In the genomic region with DNA sequence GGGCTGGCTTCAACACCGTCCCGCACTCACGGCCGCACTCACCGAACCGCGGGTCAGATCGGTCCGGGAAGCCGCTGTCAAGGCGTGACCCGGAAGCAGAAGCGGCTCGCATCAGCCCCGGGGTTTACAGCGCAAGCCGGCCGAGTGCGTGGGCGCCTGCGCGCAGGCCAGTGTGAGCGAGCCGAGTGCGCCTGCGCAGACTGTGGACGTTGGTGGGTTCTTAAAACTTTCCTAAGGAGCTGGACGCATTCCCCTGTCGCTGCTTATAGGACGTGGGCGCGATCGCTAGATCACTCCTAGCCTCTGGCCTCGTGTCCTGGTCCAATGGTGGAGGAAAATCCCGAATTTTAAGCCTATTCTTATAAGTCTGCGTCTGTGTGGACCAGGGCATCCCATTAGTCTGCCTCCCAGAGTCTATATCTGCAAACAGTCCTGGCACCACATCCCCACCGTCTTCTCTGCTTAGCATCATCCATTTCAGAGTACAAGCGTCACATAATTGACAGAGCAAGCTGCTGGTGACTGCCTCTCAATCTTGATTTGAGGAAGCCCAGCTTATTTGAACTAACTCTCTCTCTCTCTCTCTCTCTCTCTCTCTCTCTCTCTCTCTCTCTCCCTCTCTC, we compare ENCODE assay signal across 8 mouse cellular contexts. TPM values are rescaled to one million over a fixed set of nuclear protein-coding genes. Genes with fewer than 3 reads are reported as not detected.
DNase-seq lines count a peak whose midpoint lies in the region; ATAC-seq and TF ChIP-seq lines count a peak whose summit lies in the region.

No protein-coding gene starts in this region.

- H3K4me3 ChIP-seq in G1E (ENCODE audit: low read depth, low read length): peak overlapping the region; percentile 91
- H3K4me3 ChIP-seq in forebrain, embryonic 16.5 days (replicated peaks; ENCODE audit: low read length): peak overlapping the region; percentile 86
- H3K4me3 ChIP-seq in lung, embryonic 15.5 days: peak overlapping the region; percentile 94

- H3K27ac ChIP-seq in forebrain, embryonic 16.5 days (ENCODE audit: low read length): peak overlapping the region; percentile 42; the same call in 1 of the 2 replicates
- peak overlapping the region; percentile 70 for H3K27ac ChIP-seq in lung, embryonic 15.5 days

- H3K36me3 ChIP-seq in G1E (replicated peaks): peaks cover 24% of the 10 kb centered on the region
- peaks cover 13% of the 10 kb centered on the region for H3K36me3 ChIP-seq in forebrain, embryonic 16.5 days (ENCODE audit: control insufficient read depth, insufficient read depth)
- peaks cover 13% of the 10 kb centered on the region; the same call in 1 of the 2 replicates for H3K36me3 ChIP-seq in lung, embryonic 15.5 days

- TF ChIP-seq CTCF in G1E (IDR thresholded peaks at IDR 0.05; ENCODE audit: low read depth, low read length): no peak

- H3K9me3 ChIP-seq in G1E (replicated peaks): no peaks in the 10 kb centered on the region
- no peaks in the 10 kb centered on the region for H3K9me3 ChIP-seq in forebrain, embryonic 16.5 days (ENCODE audit: control insufficient read depth, low read length)
- H3K9me3 ChIP-seq in lung, embryonic 15.5 days: no peaks in the 10 kb centered on the region

- peak overlapping the region; percentile 94 for H3K4me2 ChIP-seq in forebrain, embryonic 16.5 days (ENCODE audit: low read length)
- H3K4me2 ChIP-seq in lung, embryonic 15.5 days: peak overlapping the region; percentile 78

- peaks cover 3% of the 10 kb centered on the region for H3K27me3 ChIP-seq in G1E (ENCODE audit: insufficient read depth, low read length)
- no peaks in the 10 kb centered on the region for H3K27me3 ChIP-seq in forebrain, embryonic 16.5 days (replicated peaks; ENCODE audit: control insufficient read depth, insufficient read depth, low read length)
- no peaks in the 10 kb centered on the region for H3K27me3 ChIP-seq in lung, embryonic 15.5 days

- peaks cover 16% of the 10 kb centered on the region for H3K4me1 ChIP-seq in G1E (ENCODE audit: insufficient read depth, low read depth, low read length)
- H3K4me1 ChIP-seq in forebrain, embryonic 16.5 days (replicated peaks; ENCODE audit: control insufficient read depth, insufficient read depth, low read length): peaks cover 14% of the 10 kb centered on the region
- H3K4me1 ChIP-seq in lung, embryonic 15.5 days: peaks cover 18% of the 10 kb centered on the region; the same call in 1 of the 2 replicates

- peak; percentile 81 for ATAC-seq in G1E (ENCODE audit: extremely low read depth, insufficient number of reproducible peaks, low FRiP score, poor library complexity, severe bottlenecking)
- ATAC-seq in forebrain, embryonic 16.5 days: peak; percentile 99
- peak; percentile 97 for ATAC-seq in lung, embryonic 15.5 days (ENCODE audit: borderline replicate concordance, extremely low read depth, low FRiP score, low TSS enrichment)

- under 1% methylated on average over 38 of the region's 38 CpGs for WGBS in forebrain, embryonic 16.5 days
- WGBS in lung, embryonic 15.5 days: under 1% methylated on average over 38 of the region's 38 CpGs

- DNase-seq in G1E (ENCODE audit: low spot score): peak; percentile 96
- DNase-seq in cerebellum, adult 18-20 months: peak; percentile 91 to 95
- DNase-seq in heart, postnatal 4 days: peak; percentile 96
- peak; percentile 90 to 95 for DNase-seq in layer of hippocampus, adult 8-10 months (ENCODE audit: low spot score in 2 of 2)
- peak; percentile 86 for DNase-seq in ovary, adult 18-20 months (ENCODE audit: low spot score)
- peak; percentile 93 for DNase-seq in thymus, postnatal 0 days (ENCODE audit: low spot score)

- H3K9ac ChIP-seq in forebrain, embryonic 16.5 days (replicated peaks; ENCODE audit: low read depth, low read length): peak overlapping the region; percentile 94
- H3K9ac ChIP-seq in lung, embryonic 15.5 days: peak overlapping the region; percentile 93

RNA-seq across cellular contexts. Expression of gene Asb8, which starts 19.8 kb away (rescaled TPM):
- total RNA-seq in G1E (2014; fragmentation: Nextera tagmentation) (30.4 and 32.2 TPM in 2 replicates), G1E (2017) (27.2 and 37.5 TPM in 2 replicates)
- polyA plus RNA-seq in G1E (2012): 4.2 and 5.1 TPM in 2 replicates
- polyA plus RNA-seq in forebrain, embryonic 16.5 days (2015; fragmentation: Nextera tagmentation; extraction: Ambion mirVana): 48.5 and 51.1 TPM in 2 replicates
- 100 to 1,000 TPM in 1 of 2 experiments, 10 to 100 TPM in 1; 97.9 to 103 TPM for total RNA-seq in heart, postnatal 4 days (2021)
- 10 to 100 TPM; 50.7 to 55.0 (median 54.3) TPM for total RNA-seq in layer of hippocampus, adult 8-10 months (2022)
- polyA plus RNA-seq in lung, embryonic 15.5 days (2015; fragmentation: Nextera tagmentation; extraction: Ambion mirVana): 43.6 and 44.4 TPM in 2 replicates
- polyA plus RNA-seq in thymus, postnatal 0 days (2015; fragmentation: Nextera tagmentation; extraction: Ambion mirVana): 43.2 and 43.6 TPM in 2 replicates

RNA-seq across cellular contexts. Expression of gene Ccdc184, which starts 21.3 kb away (rescaled TPM):
- total RNA-seq in G1E (2014; fragmentation: Nextera tagmentation): not detected in 2 replicates
- total RNA-seq in G1E (2017): not detected in 2 replicates
- polyA plus RNA-seq in G1E (2012): not detected in 2 replicates
- polyA plus RNA-seq in forebrain, embryonic 16.5 days (2015; fragmentation: Nextera tagmentation; extraction: Ambion mirVana): 29.7 and 50.4 TPM in 2 replicates
- total RNA-seq in heart, postnatal 4 days (2021): under 1 TPM; 0.74 to 0.92 TPM
- total RNA-seq in layer of hippocampus, adult 8-10 months (2022): 10 to 100 TPM in 3 of 4 experiments, 1 to 10 TPM in 1; 9.8 to 11.9 (median 10.6) TPM
- 0.07 and 0.15 TPM in 2 replicates for polyA plus RNA-seq in lung, embryonic 15.5 days (2015; fragmentation: Nextera tagmentation; extraction: Ambion mirVana)
- polyA plus RNA-seq in thymus, postnatal 0 days (2015; fragmentation: Nextera tagmentation; extraction: Ambion mirVana): 0.25 and 0.30 TPM in 2 replicates

RNA-seq across cellular contexts. Expression of gene Olfr288, which starts 49.7 kb away (rescaled TPM):
- not detected in 2 replicates for total RNA-seq in G1E (2014; fragmentation: Nextera tagmentation)
- not detected in 2 replicates for total RNA-seq in G1E (2017)
- polyA plus RNA-seq in G1E (2012): not detected in 2 replicates
- not detected in 2 replicates for polyA plus RNA-seq in forebrain, embryonic 16.5 days (2015; fragmentation: Nextera tagmentation; extraction: Ambion mirVana)
- not detected for total RNA-seq in heart, postnatal 4 days (2021)
- not detected for total RNA-seq in layer of hippocampus, adult 8-10 months (2022)
- not detected in 2 replicates for polyA plus RNA-seq in lung, embryonic 15.5 days (2015; fragmentation: Nextera tagmentation; extraction: Ambion mirVana)
- polyA plus RNA-seq in thymus, postnatal 0 days (2015; fragmentation: Nextera tagmentation; extraction: Ambion mirVana): not detected in 2 replicates

RNA-seq across cellular contexts. Expression of gene Senp1, which starts 52.1 kb away (rescaled TPM):
- total RNA-seq in G1E (2014; fragmentation: Nextera tagmentation) (61.3 and 71.2 TPM in 2 replicates), G1E (2017) (44.4 and 55.5 TPM in 2 replicates)
- polyA plus RNA-seq in G1E (2012): 17.1 and 18.8 TPM in 2 replicates
- polyA plus RNA-seq in forebrain, embryonic 16.5 days (2015; fragmentation: Nextera tagmentation; extraction: Ambion mirVana): 26.9 and 30.9 TPM in 2 replicates
- total RNA-seq in heart, postnatal 4 days (2021): 10 to 100 TPM; 23.5 to 27.2 TPM
- total RNA-seq in layer of hippocampus, adult 8-10 months (2022): 10 to 100 TPM; 13.8 to 16.1 (median 14.9) TPM
- polyA plus RNA-seq in lung, embryonic 15.5 days (2015; fragmentation: Nextera tagmentation; extraction: Ambion mirVana): 29.4 and 32.0 TPM in 2 replicates
- polyA plus RNA-seq in thymus, postnatal 0 days (2015; fragmentation: Nextera tagmentation; extraction: Ambion mirVana): 31.5 and 35.9 TPM in 2 replicates

RNA-seq across cellular contexts. Expression of gene Pfkm, which starts 53.3 kb away (rescaled TPM):
- 9.0 and 13.5 TPM in 2 replicates for total RNA-seq in G1E (2014; fragmentation: Nextera tagmentation)
- 42.7 and 48.1 TPM in 2 replicates for total RNA-seq in G1E (2017)
- polyA plus RNA-seq in G1E (2012): 10.2 and 13.3 TPM in 2 replicates
- polyA plus RNA-seq in forebrain, embryonic 16.5 days (2015; fragmentation: Nextera tagmentation; extraction: Ambion mirVana): 93.3 and 97.0 TPM in 2 replicates
- total RNA-seq in heart, postnatal 4 days (2021): 100 to 1,000 TPM; 413 to 425 TPM
- total RNA-seq in layer of hippocampus, adult 8-10 months (2022): 100 to 1,000 TPM; 332 to 357 (median 349) TPM
- 26.9 and 31.2 TPM in 2 replicates for polyA plus RNA-seq in lung, embryonic 15.5 days (2015; fragmentation: Nextera tagmentation; extraction: Ambion mirVana)
- 13.7 and 16.2 TPM in 2 replicates for polyA plus RNA-seq in thymus, postnatal 0 days (2015; fragmentation: Nextera tagmentation; extraction: Ambion mirVana)

Comparison
In these comparisons a context has a peak if more than half of its experiments do, and no peak if none do; other contexts are left out.
1. Peak in every context shown above with its lines: DNase-seq, ATAC-seq, H3K4me3 ChIP-seq and H3K27ac ChIP-seq.
2. RNA of gene Ccdc184, which starts 21.3 kb away (polyA plus RNA-seq): 29.7 to 50.4 TPM in forebrain, embryonic 16.5 days; 0.25 to 0.30 TPM in thymus, postnatal 0 days, 0.07 to 0.15 TPM in lung, embryonic 15.5 days and not detected in G1E; every median in the first group is over 10 times any median in the second.